Mouse (Mus musculus) right cerebral cortex, postnatal 14 days (tissue): ENCODE measurements around the gene Pyroxd2.
"Not testable (repeated sequence)": the region's sequence is repeated elsewhere in the genome, so short reads cannot be mapped to it uniquely, and the experiment has no call there.

Experiments used
- DNase-seq: peaks from one replicate; pipeline ENCODE4 v3.0.0; 2022

Pyroxd2 gene

GRCm38 (mm10) chr19:42752363-42752931 lies at the start of gene Pyroxd2:
Gene Pyroxd2, minus strand, starts transcription at chr19:42752775.
- DNase-seq, result peak; percentile 65

- no peak for DNase-seq
These were observed 45.3 kb upstream of the Pyroxd2 start for GRCm38 (mm10) chr19:42797866-42798265.

- DNase-seq, result no peak
These were observed 43.2 kb upstream of the Pyroxd2 start for GRCm38 (mm10) chr19:42795801-42796200.

GRCm38 (mm10) chr19:42794914-42795613 lies 42.5 kb upstream of the Pyroxd2 start:
- peak; percentile 93 for DNase-seq

DNA sequence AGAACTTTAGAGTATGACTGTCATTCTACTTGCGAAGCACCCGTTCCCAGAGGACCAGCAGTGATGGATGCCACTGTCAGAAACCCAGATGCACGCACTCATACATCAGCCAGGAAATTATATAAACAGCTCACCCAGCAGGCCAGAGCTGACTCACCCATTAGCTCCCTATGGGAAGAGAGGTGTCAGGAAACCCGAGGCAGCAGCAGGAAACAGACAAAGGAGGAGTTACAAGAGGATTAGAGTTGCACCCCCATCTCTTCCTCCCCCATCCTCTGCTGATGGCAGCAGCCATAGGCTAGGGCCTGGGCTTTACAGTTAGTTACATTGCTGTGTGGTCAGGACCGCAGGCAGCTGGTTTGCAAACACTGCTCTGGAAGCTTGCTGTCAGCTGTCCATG lies 35.7 kb upstream of the Pyroxd2 start:
- no peak for DNase-seq

DNA sequence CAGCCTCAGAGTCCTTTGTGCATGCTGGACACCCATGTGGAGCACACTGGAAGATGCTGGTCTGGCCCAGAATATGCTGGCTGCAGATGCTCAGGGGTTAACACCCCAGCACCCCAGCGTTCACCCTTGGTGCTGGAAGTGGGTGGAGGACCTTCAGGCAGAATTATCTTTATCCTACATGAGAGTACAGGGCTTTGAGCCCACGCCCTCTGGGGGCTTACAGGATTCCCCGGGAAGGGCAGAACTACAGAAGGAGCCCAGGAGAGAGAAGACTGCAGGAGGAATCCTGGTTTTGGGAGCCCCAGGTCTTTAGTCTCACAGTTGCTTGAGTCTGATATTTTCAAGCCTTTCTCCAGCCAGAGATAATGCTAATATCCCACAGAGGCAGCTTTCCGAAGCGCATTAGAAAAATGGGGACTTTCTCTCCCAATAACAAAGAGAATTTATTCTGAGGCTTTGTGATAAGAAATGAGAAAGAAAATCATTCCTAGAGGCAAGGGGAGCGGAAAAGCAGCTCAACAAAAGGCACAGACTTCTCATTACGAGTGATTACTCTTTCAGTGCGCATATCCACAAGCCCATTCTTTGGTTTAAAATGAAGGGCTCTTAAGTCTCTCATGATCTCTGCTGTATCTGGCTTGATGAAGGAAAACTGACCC lies 33.1 kb upstream of the Pyroxd2 start:
- no peak for DNase-seq

DNA sequence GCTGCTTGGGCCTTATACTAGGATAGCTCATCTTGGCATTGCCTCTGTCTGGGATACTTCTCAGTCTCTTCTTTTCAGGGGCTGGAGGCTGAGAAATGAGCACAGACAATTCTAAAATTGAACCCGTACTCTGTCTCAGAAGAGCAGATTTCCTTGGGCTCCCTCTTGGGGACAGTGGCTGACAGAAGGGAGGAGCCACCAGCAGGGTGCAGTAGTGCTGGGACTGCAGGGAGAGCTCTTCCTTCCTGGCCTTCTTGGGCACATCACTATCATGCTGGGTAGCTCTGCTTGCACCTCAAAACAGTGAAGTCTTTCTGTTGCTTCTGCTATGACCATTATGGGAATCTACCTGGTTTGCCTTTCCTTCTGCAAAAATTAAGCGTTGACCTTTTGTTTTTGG lies 32.6 kb upstream of the Pyroxd2 start:
- DNase-seq, result no peak

GRCm38 (mm10) chr19:42780156-42780538 lies 27.6 kb upstream of the Pyroxd2 start:
- not testable (repeated sequence) for DNase-seq

DNA sequence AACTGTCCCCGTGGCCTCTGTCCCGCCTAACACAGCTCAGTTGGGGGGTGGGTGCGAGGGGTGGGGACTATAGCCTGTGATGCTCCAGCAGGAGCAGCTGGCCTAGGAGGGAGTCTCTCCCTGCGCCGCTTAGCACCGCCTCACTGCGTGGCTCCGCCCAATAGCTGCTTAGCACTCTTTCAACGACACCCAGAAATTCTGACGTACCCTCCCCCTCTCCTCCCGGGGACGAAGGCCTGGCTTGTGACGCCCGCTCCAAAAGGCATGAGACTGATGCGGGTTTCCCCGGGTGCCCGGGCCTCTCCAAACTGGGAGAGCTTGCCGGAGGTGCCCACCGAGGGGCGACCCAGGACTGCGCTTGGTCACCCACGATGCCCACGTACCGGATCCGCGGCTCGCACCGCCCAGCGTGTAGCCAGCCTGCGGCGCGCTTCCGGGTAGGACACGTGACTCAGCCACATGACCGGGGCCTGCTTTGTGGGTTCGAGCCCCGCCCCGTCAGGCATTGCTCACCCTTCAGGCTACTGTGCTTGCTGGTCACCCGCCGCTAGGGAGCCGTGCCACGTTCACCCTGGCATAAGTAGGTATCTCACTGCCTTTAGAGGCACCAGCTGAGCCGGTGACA lies 27.1 kb upstream of the Pyroxd2 start, which contains the start of gene Hps1:
TSS of gene Hps1 (minus strand) at position 448 of the 625 bp plus-strand sequence.
- peak; percentile 88 for DNase-seq

- peak; percentile 34 for DNase-seq
These were observed 25.2 kb upstream of the Pyroxd2 start for GRCm38 (mm10) chr19:42777801-42778200.

DNA sequence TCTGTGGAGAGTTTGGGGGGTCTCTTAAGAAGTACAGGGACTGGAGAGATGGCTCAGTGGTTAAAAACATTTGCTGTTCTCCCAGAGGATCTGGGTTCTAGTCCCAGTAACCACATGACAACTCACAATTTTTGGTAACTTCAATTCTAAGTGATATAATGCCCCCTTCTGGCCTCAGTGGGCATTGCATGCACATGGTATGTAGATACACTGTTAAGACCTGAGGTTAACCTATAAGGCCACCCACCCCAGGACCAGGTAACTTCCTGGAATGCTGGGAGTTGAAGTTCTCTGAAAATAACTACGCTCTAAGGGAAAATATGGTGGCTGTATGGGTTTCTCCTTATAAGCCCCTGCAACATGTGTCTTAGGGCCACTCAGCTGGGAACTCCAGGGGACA lies 24.2 kb upstream of the Pyroxd2 start:
- DNase-seq, result no peak

DNA sequence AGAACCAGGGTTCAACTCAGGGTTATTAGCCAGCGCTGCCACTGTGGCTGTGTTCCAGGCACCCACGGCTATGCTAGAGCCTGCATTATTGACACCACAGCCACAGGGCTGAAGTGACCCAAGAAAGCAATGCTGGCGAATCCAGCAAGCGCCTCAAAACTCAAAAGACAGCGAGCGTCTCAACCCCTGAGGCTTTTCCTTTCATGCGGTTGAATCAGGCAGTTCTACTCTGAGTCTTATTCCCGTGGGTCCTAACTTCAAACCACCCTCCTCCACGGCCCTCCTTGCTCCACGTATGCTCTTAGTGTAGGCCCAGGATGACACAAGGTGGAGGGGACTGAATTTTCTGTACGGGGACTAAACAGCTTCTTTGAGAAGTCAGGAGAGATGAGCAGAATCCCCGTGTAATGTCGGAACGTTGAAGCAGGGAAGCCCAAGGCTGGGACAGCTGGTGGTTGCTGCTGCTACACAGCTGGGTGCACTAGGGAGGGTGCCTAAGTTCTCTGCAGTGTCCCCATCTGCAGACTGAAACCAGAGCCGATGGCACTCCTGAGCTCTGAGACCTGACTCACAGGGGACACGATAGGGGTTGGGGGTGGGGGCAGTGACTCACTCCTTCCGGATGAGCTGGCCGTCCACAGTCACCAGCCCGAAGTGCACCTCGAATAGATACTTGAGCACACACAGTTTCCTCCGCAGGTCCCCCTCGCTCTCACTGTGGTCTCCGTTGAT lies 17.7 kb upstream of the Pyroxd2 start:
- DNase-seq, result no peak

DNA sequence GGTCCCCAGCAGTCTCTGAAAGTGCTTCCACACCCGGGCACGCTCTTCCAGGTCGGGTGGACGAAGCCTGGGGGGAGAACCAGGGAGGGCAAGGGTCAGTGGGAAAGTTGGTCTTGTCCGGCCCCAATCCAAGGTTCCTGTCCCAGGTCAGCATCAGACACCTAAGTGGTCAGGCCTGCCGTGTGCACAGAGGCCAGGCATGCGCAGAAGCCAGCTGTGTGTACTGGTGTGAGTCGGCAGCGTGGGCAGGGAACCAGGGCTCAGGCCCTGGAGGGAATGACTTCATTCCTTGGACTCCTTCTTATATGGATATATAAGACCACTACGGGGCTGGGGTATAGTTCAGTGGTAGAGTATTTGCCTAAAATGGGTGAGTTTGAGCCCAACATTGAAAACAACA lies 17.1 kb upstream of the Pyroxd2 start:
- no peak for DNase-seq

DNA sequence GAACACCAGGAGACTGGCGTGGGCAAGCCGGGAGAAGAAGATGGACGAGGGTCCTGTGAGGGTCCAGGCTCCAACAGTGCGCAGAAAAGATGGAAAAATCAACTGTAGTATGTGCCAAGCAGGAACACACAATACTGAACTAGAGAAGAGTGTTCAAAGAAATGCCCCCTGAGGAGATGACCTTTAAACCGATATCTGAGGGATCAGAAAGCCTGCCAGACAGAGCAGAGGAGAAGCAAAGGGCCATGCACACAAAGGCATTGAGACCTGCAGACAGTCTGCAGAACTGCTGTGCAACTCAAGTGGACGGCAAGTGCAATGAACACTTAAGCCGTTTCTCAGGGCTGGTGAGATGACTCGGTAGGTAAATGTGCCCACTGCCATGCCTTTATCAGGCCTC lies 14.8 kb upstream of the Pyroxd2 start:
- DNase-seq, result no peak

- DNase-seq, result no peak
These were observed 11.8 kb upstream of the Pyroxd2 start for GRCm38 (mm10) chr19:42764398-42764797.

- no peak for DNase-seq
These were observed 4.1 kb upstream of the Pyroxd2 start for GRCm38 (mm10) chr19:42756671-42757070.

- DNase-seq, result peak; percentile 45
These were observed 2.7 kb upstream of the Pyroxd2 start for GRCm38 (mm10) chr19:42755148-42755870.

GRCm38 (mm10) chr19:42753141-42753917 lies 754 bp upstream of the Pyroxd2 start:
- no peak for DNase-seq

- no peak for DNase-seq
These were observed 2.4 kb downstream of the Pyroxd2 start for GRCm38 (mm10) chr19:42750196-42750595.

DNA sequence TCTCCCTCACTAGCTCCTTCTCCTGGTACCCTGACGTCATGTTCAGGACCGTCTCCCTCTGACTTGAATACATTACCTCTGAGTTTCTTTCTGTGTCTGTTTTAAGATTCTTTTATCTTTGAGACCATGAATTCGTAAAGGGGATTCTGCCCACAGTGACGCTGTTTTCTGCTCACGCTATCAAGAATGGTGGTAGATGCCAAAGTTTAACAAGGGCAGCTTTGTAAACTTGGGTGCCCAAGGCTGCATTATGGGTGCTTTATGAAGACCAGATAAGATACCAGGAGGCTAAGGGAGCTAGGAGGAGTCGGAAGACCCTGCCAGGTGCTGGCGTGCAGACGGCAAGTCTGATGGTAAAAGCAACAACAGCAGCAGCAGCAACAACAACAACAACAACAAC lies 5.9 kb downstream of the Pyroxd2 start:
- no peak for DNase-seq

DNA sequence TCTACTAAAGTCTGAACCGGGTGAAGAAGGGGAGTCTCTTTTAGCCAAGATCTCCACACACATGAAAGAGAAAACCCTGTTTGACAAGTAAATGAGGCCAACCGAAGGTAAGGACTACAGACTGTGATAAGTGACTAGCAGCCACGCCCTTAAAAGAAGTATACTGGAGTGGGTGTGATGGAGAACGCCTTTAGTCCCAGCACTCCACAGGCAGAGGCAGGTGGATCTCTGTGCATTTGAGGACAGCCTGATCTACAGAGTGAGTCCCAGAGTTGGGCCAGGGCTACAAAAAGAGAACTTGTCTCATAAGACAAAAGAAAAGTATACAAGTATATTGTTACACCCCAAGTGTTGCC lies 6.7 kb downstream of the Pyroxd2 start:
- no peak for DNase-seq
